Mouse (Mus musculus): ENCODE data around the gene Plekhg6. TPM values are rescaled to one million over a fixed set of nuclear protein-coding genes. Genes with fewer than 3 reads are reported as not detected.

The Plekhg6 gene
- polyA plus RNA-seq, 1 experiment from 2014 or later: 3.4 TPM

- Histone ChIP-seq H3K9ac (ENCODE audit: low read depth, low read length) (peak overlapping the region; percentile 5; the same call in 1 of the 2 replicates), H3K27me3 (ENCODE audit: insufficient read depth, low read length) (no peaks in the 10 kb centered on the region), H3K4me1 (replicated peaks; ENCODE audit: insufficient read depth, low read length) (peaks cover 24% of the 10 kb centered on the region), H3K27ac (peak overlapping the region; percentile 52), H3K9me3 (replicated peaks; ENCODE audit: low read length) (no peaks in the 10 kb centered on the region), H3K4me2 (ENCODE audit: low read length) (peak overlapping the region; percentile 4; the same call in 1 of the 2 replicates), H3K4me3 (replicated peaks; ENCODE audit: low read depth, low read length) (no peak overlapping the region), H3K36me3 (ENCODE audit: insufficient read depth, low read length) (no peaks in the 10 kb centered on the region)
- DNase-seq (ENCODE audit: low spot score) (peak; percentile 79), ATAC-seq (replicated peaks; ENCODE audit: low FRiP score, low read depth) (peak; percentile 48)
- WGBS: 30% methylated on average over 16 of the region's 16 CpGs
- TF ChIP-seq CTCF (IDR thresholded peaks at IDR 0.05; ENCODE audit: low read depth): no peak
Observed at GRCm38 (mm10) chr6:125377582-125378451, 2.8 kb downstream of the Plekhg6 start.

- 65% methylated on average over 6 of the region's 6 CpGs for WGBS
- no peak for ATAC-seq (replicated peaks; ENCODE audit: low FRiP score, low read depth)
- Histone ChIP-seq H3K4me3 (replicated peaks; ENCODE audit: low read depth, low read length) (no peak overlapping the region), H3K4me1 (replicated peaks; ENCODE audit: insufficient read depth, low read length) (peaks cover 24% of the 10 kb centered on the region), H3K36me3 (ENCODE audit: insufficient read depth, low read length) (no peaks in the 10 kb centered on the region), H3K9ac (ENCODE audit: low read depth, low read length) (peak overlapping the region; percentile 5; the same call in 1 of the 2 replicates), H3K9me3 (replicated peaks; ENCODE audit: low read length) (no peaks in the 10 kb centered on the region), H3K27me3 (ENCODE audit: insufficient read depth, low read length) (no peaks in the 10 kb centered on the region), H3K27ac (peak overlapping the region; percentile 52; the same call in 1 of the 2 replicates), H3K4me2 (ENCODE audit: low read length) (no peak overlapping the region)
- TF ChIP-seq CTCF (IDR thresholded peaks at IDR 0.05; ENCODE audit: low read depth): no peak
- DNase-seq (ENCODE audit: low spot score): no peak
Observed at GRCm38 (mm10) chr6:125377042-125377441, 3.6 kb downstream of the Plekhg6 start.

- Histone ChIP-seq H3K4me3 (replicated peaks; ENCODE audit: low read depth, low read length) (no peak overlapping the region), H3K27ac (0 out of 2 replicates have a peak overlapping the region, but pooled peaks have one; percentile 3), H3K4me2 (ENCODE audit: low read length) (no peak overlapping the region), H3K4me1 (replicated peaks; ENCODE audit: insufficient read depth, low read length) (peaks cover 3% of the 10 kb centered on the region; the same call in 1 of the 2 replicates), H3K9ac (ENCODE audit: low read depth, low read length) (no peak overlapping the region), H3K9me3 (replicated peaks; ENCODE audit: low read length) (no peaks in the 10 kb centered on the region), H3K27me3 (ENCODE audit: insufficient read depth, low read length) (no peaks in the 10 kb centered on the region), H3K36me3 (ENCODE audit: insufficient read depth, low read length) (no peaks in the 10 kb centered on the region)
- ATAC-seq (replicated peaks; ENCODE audit: low FRiP score, low read depth): peak; percentile 38
- TF ChIP-seq CTCF (IDR thresholded peaks at IDR 0.05; ENCODE audit: low read depth): no peak
- 57% methylated on average over 4 of the region's 4 CpGs for WGBS
- peak; percentile 40 for DNase-seq (ENCODE audit: low spot score)
Observed at GRCm38 (mm10) chr6:125367758-125368371, 12.7 kb downstream of the Plekhg6 start.

- peaks cover 14% of the 10 kb centered on the region for H3K36me3 ChIP-seq (ENCODE audit: insufficient read depth, low read length)
- TF ChIP-seq CTCF (IDR thresholded peaks at IDR 0.05; ENCODE audit: low read depth): peak; percentile 46; the same call in 1 of the 2 replicates
- H3K27ac ChIP-seq: no peak overlapping the region
- DNase-seq (ENCODE audit: low spot score): no peak
- WGBS: 78% methylated on average over 1 of the region's 1 CpGs
- H3K9ac ChIP-seq (ENCODE audit: low read depth, low read length): no peak overlapping the region
- no peak overlapping the region for H3K4me2 ChIP-seq (ENCODE audit: low read length)
- no peak for ATAC-seq (replicated peaks; ENCODE audit: low FRiP score, low read depth)
- H3K4me3 ChIP-seq (replicated peaks; ENCODE audit: low read depth, low read length): no peak overlapping the region
- H3K4me1 ChIP-seq (replicated peaks; ENCODE audit: insufficient read depth, low read length): peaks cover 7% of the 10 kb centered on the region; the same call in 1 of the 2 replicates
- H3K9me3 ChIP-seq (replicated peaks; ENCODE audit: low read length): no peaks in the 10 kb centered on the region
- H3K27me3 ChIP-seq (ENCODE audit: insufficient read depth, low read length): no peaks in the 10 kb centered on the region
Observed at GRCm38 (mm10) chr6:125366133-125366532, 14.5 kb downstream of the Plekhg6 start.

- Histone ChIP-seq H3K9ac (ENCODE audit: low read depth, low read length) (no peak overlapping the region), H3K27me3 (ENCODE audit: insufficient read depth, low read length) (no peaks in the 10 kb centered on the region), H3K9me3 (replicated peaks; ENCODE audit: low read length) (no peaks in the 10 kb centered on the region), H3K27ac (no peak overlapping the region), H3K4me2 (ENCODE audit: low read length) (no peak overlapping the region), H3K36me3 (ENCODE audit: insufficient read depth, low read length) (peaks cover 17% of the 10 kb centered on the region), H3K4me3 (replicated peaks; ENCODE audit: low read depth, low read length) (no peak overlapping the region), H3K4me1 (replicated peaks; ENCODE audit: insufficient read depth, low read length) (peaks cover 7% of the 10 kb centered on the region; the same call in 1 of the 2 replicates)
- DNase-seq (ENCODE audit: low spot score): no peak
- TF ChIP-seq CTCF (IDR thresholded peaks at IDR 0.05; ENCODE audit: low read depth): no peak
- WGBS: 82% methylated on average over 5 of the region's 5 CpGs
- ATAC-seq (replicated peaks; ENCODE audit: low FRiP score, low read depth): no peak
Observed at GRCm38 (mm10) chr6:125365522-125365921, 15.1 kb downstream of the Plekhg6 start.

GRCm38 (mm10) chr6:125364448-125364847 lies 16.1 kb downstream of the Plekhg6 start:
- Histone ChIP-seq H3K4me3 (replicated peaks; ENCODE audit: low read depth, low read length) (no peak overlapping the region), H3K4me2 (ENCODE audit: low read length) (no peak overlapping the region), H3K4me1 (replicated peaks; ENCODE audit: insufficient read depth, low read length) (peaks cover 7% of the 10 kb centered on the region; the same call in 1 of the 2 replicates), H3K9ac (ENCODE audit: low read depth, low read length) (no peak overlapping the region), H3K36me3 (ENCODE audit: insufficient read depth, low read length) (peaks cover 18% of the 10 kb centered on the region), H3K9me3 (replicated peaks; ENCODE audit: low read length) (no peaks in the 10 kb centered on the region), H3K27me3 (ENCODE audit: insufficient read depth, low read length) (no peaks in the 10 kb centered on the region), H3K27ac (no peak overlapping the region)
- 9% methylated on average over 8 of the region's 8 CpGs for WGBS
- TF ChIP-seq CTCF (IDR thresholded peaks at IDR 0.05; ENCODE audit: low read depth): peak; percentile 62
- DNase-seq (ENCODE audit: low spot score) (peak; percentile 61), ATAC-seq (replicated peaks; ENCODE audit: low FRiP score, low read depth) (no peak; the same call in 1 of the 2 replicates)
